Mouse (Mus musculus) hindbrain, embryonic 13.5 days (tissue): ENCODE measurements around the gene Hap1. TPM values are rescaled to one million over a fixed set of nuclear protein-coding genes. Genes with fewer than 3 reads are reported as not detected.
"Not testable (repeated sequence)": the region's sequence is repeated elsewhere in the genome, so short reads cannot be mapped to it uniquely, and the experiment has no call there.

Source experiments
- ATAC-seq: fragments of 200-750 bp; cut with Nextera tagmentation; 2 replicates; pipeline ENCODE4 v1.8.0; 2017; ENCODE audit warnings: moderate TSS enrichment; ENCODE audit not compliant: low FRiP score
- H3K27ac ChIP-seq: fragments of 300-500 bp; sonication (generic); 2 replicates; pipeline ENCODE4 v1.5.1; 2015; ENCODE audit warnings: inconsistent platforms, mild to moderate bottlenecking, moderate library complexity
- H3K27me3 ChIP-seq: fragments of 300-500 bp; sonication (generic); 2 replicates; pipeline ENCODE4 v1.6.1; 2015; ENCODE audit warnings: mild to moderate bottlenecking, inconsistent platforms
- H3K36me3 ChIP-seq: fragments of 300-500 bp; sonication (generic); 2 replicates; pipeline ENCODE4 v1.6.1; 2015; ENCODE audit warnings: mild to moderate bottlenecking, inconsistent platforms
- H3K4me1 ChIP-seq: fragments of 300-500 bp; sonication (generic); replicated peaks from 2 replicates; pipeline ENCODE4 v1.6.1; 2015; ENCODE audit warnings: inconsistent platforms
- H3K4me2 ChIP-seq: fragments of 300-500 bp; sonication (generic); 2 replicates; pipeline ENCODE4 v1.6.1; 2015; ENCODE audit warnings: inconsistent platforms, mild to moderate bottlenecking, moderate library complexity
- H3K4me3 ChIP-seq: fragments of 300-500 bp; sonication (generic); 2 replicates; pipeline ENCODE4 v1.5.1; 2015; ENCODE audit warnings: mild to moderate bottlenecking, inconsistent platforms
- H3K9ac ChIP-seq: fragments of 300-500 bp; sonication (generic); 2 replicates; pipeline ENCODE4 v1.6.1; 2015; ENCODE audit warnings: mild to moderate bottlenecking, inconsistent platforms
- H3K9me3 ChIP-seq: fragments of 300-500 bp; sonication (generic); 2 replicates; pipeline ENCODE4 v1.6.1; 2016; ENCODE audit warnings: inconsistent platforms
- WGBS: fragments of 180-500 bp; shearing (Covaris S2); methylation state at CpG from one replicate; pipeline ENCODE4 v1.1.7; 2015; 5-methylcytosine and 5-hydroxymethylcytosine counted together
- polyA plus RNA-seq: library from polyadenylated mRNA; unstranded; fragments of >200 nt; fragmentation: Nextera tagmentation; extraction: Ambion mirVana; gene quantifications from 2 replicates; pipeline ENCODE4 v1.2.1, GENCODE M21; 2015

Gene Hap1
- polyA plus RNA-seq, 1 experiment from 2014 or later = 94.4 TPM

- H3K4me3 ChIP-seq = no peak overlapping the region
- WGBS = 33% methylated on average over 3 of the region's 3 CpGs
- H3K27me3 ChIP-seq = no peaks in the 10 kb centered on the region
- no peak overlapping the region for H3K9ac ChIP-seq
- H3K27ac ChIP-seq = peak overlapping the region; percentile 77
- peaks cover 47% of the 10 kb centered on the region for H3K4me1 ChIP-seq
- no peaks in the 10 kb centered on the region for H3K36me3 ChIP-seq
- no peaks in the 10 kb centered on the region for H3K9me3 ChIP-seq
- ATAC-seq = no peak
- H3K4me2 ChIP-seq = no peak overlapping the region
Observed at GRCm38 (mm10) chr11:100335731-100336130, 20.2 kb downstream of the Hap1 start.

DNA sequence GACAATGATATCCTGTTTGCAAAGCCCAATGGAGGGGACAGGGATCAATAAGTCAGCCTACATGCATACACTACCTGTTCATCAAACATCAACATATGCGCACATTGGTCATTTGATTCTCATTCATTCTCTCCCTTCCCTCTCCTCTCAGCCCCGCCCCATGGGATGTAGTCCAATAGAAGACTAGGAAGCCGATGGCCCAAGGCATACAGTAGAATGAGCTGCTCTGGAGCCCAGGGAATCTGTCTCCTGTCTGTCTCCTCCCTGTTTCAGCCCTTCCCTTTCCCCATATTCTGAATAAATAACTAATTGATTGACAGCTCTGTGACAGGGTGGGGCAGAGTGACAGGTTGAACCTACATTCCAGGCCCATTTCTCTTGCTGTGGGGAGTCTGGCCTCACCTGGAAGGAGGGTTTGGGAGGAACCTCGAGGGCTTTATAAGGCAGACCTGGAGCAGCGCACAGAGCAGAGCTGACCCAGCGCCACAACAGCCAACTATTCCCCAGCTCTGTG is 21.9 kb downstream of the Hap1 start, which contains the start of gene Gast:
Gene Gast, plus strand, starts transcription at position 464 of the 514 bp plus-strand sequence.
- Histone ChIP-seq H3K9me3 (no peaks in the 10 kb centered on the region), H3K9ac (no peak within 1 kb of the TSS), H3K4me2 (peak within 1 kb of the TSS; percentile 26), H3K36me3 (no peaks in the 10 kb centered on the region), H3K27me3 (no peaks in the 10 kb centered on the region), H3K27ac (peak within 1 kb of the TSS; percentile 94), H3K4me3 (no peak within 1 kb of the TSS), H3K4me1 (peaks cover 58% of the 10 kb centered on the region)
- ATAC-seq = 0 out of 2 replicates have a peak, but pooled peaks have one; percentile 3
- WGBS = 74% methylated on average over 6 of the region's 6 CpGs

GRCm38 (mm10) chr11:100332766-100333515 is 23.0 kb downstream of the Hap1 start:
- no peak overlapping the region for H3K4me3 ChIP-seq
- ATAC-seq = peak; percentile 79
- peaks cover 58% of the 10 kb centered on the region for H3K4me1 ChIP-seq
- H3K9ac ChIP-seq = peak overlapping the region; percentile 29
- WGBS = 21% methylated on average over 9 of the region's 9 CpGs
- H3K27ac ChIP-seq = peak overlapping the region; percentile 94
- peak overlapping the region; percentile 26 for H3K4me2 ChIP-seq
- H3K36me3 ChIP-seq = no peaks in the 10 kb centered on the region
- no peaks in the 10 kb centered on the region for H3K9me3 ChIP-seq
- no peaks in the 10 kb centered on the region for H3K27me3 ChIP-seq

- H3K4me3 ChIP-seq, H3K27me3 ChIP-seq, H3K9ac ChIP-seq, H3K36me3 ChIP-seq, ATAC-seq, H3K9me3 ChIP-seq: not testable (repeated sequence)
- WGBS = 64% methylated on average over 8 of the region's 8 CpGs
- Histone ChIP-seq H3K27ac (peak overlapping the region; percentile 52; the same call in 1 of the 2 replicates), H3K4me1 (peaks cover 55% of the 10 kb centered on the region), H3K4me2 (peak overlapping the region; percentile 34; the same call in 1 of the 2 replicates)
Observed at GRCm38 (mm10) chr11:100330816-100331375, 25.0 kb downstream of the Hap1 start.

DNA sequence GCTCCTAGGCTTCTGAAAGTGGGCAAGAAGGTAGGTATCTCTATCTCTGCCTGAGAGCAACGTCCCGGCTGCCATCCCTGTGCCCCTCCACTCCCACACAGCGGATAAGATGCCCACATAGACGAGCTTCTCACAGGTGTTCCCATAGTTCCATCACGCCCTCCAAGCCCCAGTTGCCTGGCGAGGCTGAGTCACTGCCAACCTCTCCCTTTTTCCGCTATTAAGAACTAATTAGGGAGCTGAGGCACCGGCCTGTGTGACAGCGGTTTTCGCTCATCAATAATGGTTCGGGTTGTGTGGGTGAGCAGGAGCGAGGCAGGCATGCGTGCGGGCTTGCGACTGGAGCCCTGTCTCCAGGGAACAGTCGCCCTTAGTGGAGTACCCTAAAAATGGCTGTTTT is 25.7 kb downstream of the Hap1 start:
- no peak for ATAC-seq
- no peaks in the 10 kb centered on the region for H3K36me3 ChIP-seq
- peaks cover 49% of the 10 kb centered on the region for H3K4me1 ChIP-seq
- H3K27me3 ChIP-seq = no peaks in the 10 kb centered on the region
- peak overlapping the region; percentile 39; the same call in 1 of the 2 replicates for H3K9ac ChIP-seq
- no peak overlapping the region for H3K4me3 ChIP-seq
- peak overlapping the region; percentile 52 for H3K27ac ChIP-seq
- H3K9me3 ChIP-seq = no peaks in the 10 kb centered on the region
- 38% methylated on average over 16 of the region's 16 CpGs for WGBS
- H3K4me2 ChIP-seq = peak overlapping the region; percentile 34

GRCm38 (mm10) chr11:100327761-100328160 is 28.2 kb downstream of the Hap1 start:
- peaks cover 35% of the 10 kb centered on the region for H3K4me1 ChIP-seq
- H3K36me3 ChIP-seq = peaks cover under 1% of the 10 kb centered on the region; the same call in 1 of the 2 replicates
- WGBS = 83% methylated on average over 6 of the region's 6 CpGs
- no peaks in the 10 kb centered on the region for H3K27me3 ChIP-seq
- ATAC-seq = no peak
- H3K4me3 ChIP-seq = no peak overlapping the region
- no peak overlapping the region for H3K9ac ChIP-seq
- H3K9me3 ChIP-seq = no peaks in the 10 kb centered on the region
- peak overlapping the region; percentile 3; the same call in 1 of the 2 replicates for H3K27ac ChIP-seq
- H3K4me2 ChIP-seq = no peak overlapping the region

DNA sequence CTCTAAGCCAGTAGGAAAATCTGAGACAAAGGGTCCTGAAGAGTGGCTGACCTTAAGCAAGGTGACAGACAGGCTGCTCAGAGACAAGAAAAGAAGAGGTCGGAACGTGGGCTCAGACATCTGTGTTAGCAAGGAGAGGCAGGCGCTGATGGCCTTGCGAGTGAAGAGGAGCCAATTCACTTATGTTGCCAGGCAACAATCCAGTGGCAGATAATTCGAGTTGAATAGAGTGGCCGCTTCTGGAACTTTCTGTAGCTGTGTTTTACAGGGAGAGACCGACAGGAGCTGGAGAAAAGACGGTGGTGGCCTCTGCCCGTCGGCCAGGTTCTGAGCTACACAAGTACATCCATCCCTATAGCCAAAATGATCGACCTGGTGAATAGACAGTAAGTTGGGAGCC is 28.6 kb downstream of the Hap1 start:
- 42% methylated on average over 11 of the region's 11 CpGs for WGBS
- ATAC-seq = no peak
- no peak overlapping the region for H3K4me3 ChIP-seq
- peaks cover 33% of the 10 kb centered on the region for H3K4me1 ChIP-seq
- H3K27ac ChIP-seq = peak overlapping the region; percentile 3; the same call in 1 of the 2 replicates
- H3K9me3 ChIP-seq = no peaks in the 10 kb centered on the region
- H3K9ac ChIP-seq = no peak overlapping the region
- no peak overlapping the region for H3K4me2 ChIP-seq
- peaks cover 5% of the 10 kb centered on the region for H3K36me3 ChIP-seq
- no peaks in the 10 kb centered on the region for H3K27me3 ChIP-seq

GRCm38 (mm10) chr11:100325062-100325629 is 30.8 kb downstream of the Hap1 start:
- Histone ChIP-seq H3K9ac (no peak overlapping the region), H3K27ac (no peak overlapping the region; the same call in 1 of the 2 replicates), H3K36me3 (peaks cover 18% of the 10 kb centered on the region), H3K27me3 (no peaks in the 10 kb centered on the region), H3K4me3 (no peak overlapping the region), H3K4me2 (no peak overlapping the region), H3K4me1 (peaks cover 30% of the 10 kb centered on the region), H3K9me3 (no peaks in the 10 kb centered on the region)
- ATAC-seq = no peak
- WGBS = 42% methylated on average over 11 of the region's 11 CpGs

DNA sequence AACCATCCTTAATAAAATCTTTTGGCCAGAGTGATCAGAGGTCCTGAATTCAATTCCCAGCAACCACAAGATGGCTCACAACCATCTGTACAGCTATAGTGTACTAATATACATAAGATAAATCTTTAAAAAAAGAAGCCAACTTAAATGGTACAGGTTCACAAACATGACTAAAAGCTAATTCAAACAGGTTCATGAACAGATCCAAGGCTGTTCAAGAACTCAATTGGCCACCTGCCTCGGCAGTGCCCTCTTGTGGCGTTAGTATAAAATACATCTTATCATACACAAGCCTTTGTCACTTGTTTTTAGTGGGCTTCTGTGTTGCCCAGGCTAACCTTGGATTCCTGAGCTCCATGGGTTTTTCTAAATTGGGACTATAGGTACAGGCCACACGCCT is 32.4 kb downstream of the Hap1 start:
- Histone ChIP-seq H3K4me3 (no peak overlapping the region), H3K9me3 (no peaks in the 10 kb centered on the region), H3K36me3 (peaks cover 18% of the 10 kb centered on the region), H3K4me1 (peaks cover 29% of the 10 kb centered on the region), H3K27me3 (no peaks in the 10 kb centered on the region), H3K9ac (no peak overlapping the region), H3K27ac (no peak overlapping the region), H3K4me2 (no peak overlapping the region)
- 15% methylated on average over 3 of the region's 3 CpGs for WGBS
- ATAC-seq = no peak

DNA sequence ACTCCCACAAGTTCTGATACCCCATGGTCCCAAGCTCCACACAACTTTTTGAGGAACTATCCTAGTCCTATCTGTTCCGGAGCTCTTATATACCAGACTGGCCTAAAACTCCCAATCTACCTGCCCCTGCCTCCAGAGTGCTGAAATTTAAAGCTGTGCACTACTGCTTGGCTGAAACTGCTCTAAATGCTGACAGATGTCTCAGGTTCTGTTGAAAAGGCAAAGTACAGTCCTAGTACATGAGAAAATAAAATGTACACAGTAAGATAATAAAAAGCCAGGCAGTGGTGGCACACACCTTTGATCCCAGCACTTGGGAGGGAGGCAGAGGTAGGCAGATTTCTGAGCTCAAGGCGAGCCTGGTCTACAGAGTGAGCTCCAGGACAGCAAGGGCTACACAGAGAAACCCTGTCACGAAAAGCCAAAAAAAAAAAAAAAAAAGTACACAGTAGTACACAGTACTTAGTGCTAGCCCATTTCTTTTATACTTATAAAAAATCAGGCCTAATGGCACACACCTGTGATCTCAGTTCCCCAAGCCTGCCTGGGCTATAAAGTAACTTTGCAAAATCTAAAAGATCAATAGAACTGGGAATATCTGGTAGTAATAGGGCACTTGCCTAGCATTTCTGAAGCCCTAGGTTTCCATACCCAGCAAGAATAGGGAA is 33.2 kb downstream of the Hap1 start:
- Histone ChIP-seq H3K4me1 (peaks cover 29% of the 10 kb centered on the region), H3K36me3 (peaks cover 18% of the 10 kb centered on the region), H3K27me3 (no peaks in the 10 kb centered on the region), H3K4me2 (no peak overlapping the region), H3K27ac (no peak overlapping the region), H3K9me3 (no peaks in the 10 kb centered on the region), H3K9ac (no peak overlapping the region), H3K4me3 (no peak overlapping the region)
- 61% methylated on average over 3 of the region's 3 CpGs for WGBS
- no peak for ATAC-seq

DNA sequence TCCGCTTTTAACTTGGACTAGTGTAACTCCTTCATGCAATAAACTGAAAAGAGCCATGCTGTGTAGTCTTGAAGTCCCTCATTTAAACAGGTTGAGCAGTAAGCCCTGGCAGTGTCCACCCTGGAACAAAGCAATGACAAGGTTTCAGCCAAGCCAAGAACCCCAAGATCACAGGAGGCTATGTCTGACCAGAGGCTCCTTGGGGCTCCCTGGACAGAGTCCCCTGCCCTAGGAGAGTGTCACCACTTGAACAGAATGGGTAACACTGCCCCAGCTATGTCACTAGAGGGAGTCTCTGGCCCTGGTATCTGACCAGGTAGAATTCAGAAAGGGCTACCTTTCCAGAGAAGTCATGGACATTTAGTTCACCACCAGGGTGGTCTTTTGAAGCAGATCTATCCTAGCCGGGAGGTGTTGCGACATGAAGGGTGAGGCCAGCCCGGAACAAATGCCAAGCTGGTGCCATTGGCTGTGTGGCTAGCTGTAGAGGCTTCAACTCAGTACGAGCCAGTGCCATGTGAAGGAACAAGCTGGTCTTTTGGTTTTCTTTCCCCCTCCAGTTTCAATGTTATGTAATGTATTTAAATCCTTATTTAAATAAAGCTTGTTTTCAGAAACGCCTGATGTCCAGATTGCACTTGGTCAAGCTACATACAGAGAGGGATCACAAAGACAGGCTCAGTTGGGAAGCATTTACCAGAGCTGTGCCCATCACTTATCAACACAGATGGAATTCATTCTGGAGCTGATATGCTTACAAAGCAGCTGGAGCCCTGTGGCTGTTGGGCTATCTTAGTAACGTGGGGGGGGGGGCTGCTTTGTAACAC is 34.2 kb downstream of the Hap1 start:
- not testable (repeated sequence) for H3K27me3 ChIP-seq, ATAC-seq, H3K9ac ChIP-seq, H3K9me3 ChIP-seq, H3K4me3 ChIP-seq, H3K27ac ChIP-seq
- H3K4me1 ChIP-seq = peaks cover 25% of the 10 kb centered on the region
- peaks cover 18% of the 10 kb centered on the region for H3K36me3 ChIP-seq
- WGBS = 77% methylated on average over 7 of the region's 7 CpGs
- H3K4me2 ChIP-seq = peak overlapping the region; percentile 91
